Mouse (Mus musculus): ENCODE measurements at regions not wholly inside any gene's neighbourhood (a gene's known extent, or its start where the extent isn't known, plus 50 kb on each side); places are given as distances from the start of the nearest gene placed in this dataset.

DNA sequence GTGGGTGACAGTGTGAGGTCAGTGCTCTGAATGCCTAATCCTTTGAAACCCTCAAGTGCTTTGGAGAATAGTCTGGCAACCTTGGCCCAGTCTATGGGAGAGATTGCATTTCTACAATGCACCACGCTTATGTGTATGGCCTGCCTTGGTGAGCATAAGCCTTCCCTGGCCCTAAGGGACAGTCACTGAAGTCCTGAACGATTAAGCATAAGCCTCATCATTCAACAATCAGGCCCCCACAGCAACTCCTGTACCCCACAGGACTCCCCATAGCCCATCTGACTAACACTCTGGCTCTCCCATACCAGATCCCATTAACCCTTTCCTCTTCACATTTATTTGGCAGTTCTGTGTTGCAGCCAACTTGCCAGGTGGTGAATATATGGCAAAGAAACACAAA, 203.1 kb upstream of the Ano5 start:
- H3K27ac ChIP-seq, result no peak overlapping the region
- no peak overlapping the region for H3K9ac ChIP-seq
- WGBS, result 51% methylated on average over 2 of the region's 2 CpGs
- no peak for ATAC-seq (ENCODE audit: insufficient number of reproducible peaks, insufficient read depth, low FRiP score, low TSS enrichment)
- no peaks in the 10 kb centered on the region for H3K27me3 ChIP-seq
- no peak overlapping the region for H3K4me3 ChIP-seq
- no peak overlapping the region for H3K4me2 ChIP-seq (replicated peaks)
- no peaks in the 10 kb centered on the region for H3K4me1 ChIP-seq
- no peaks in the 10 kb centered on the region for H3K36me3 ChIP-seq
- no peaks in the 10 kb centered on the region for H3K9me3 ChIP-seq

- no peak overlapping the region for H3K27ac ChIP-seq
- no peak overlapping the region for H3K9ac ChIP-seq
- no peaks in the 10 kb centered on the region for H3K4me1 ChIP-seq
- WGBS, result 19% methylated on average over 3 of the region's 3 CpGs
- no peaks in the 10 kb centered on the region for H3K27me3 ChIP-seq
- ATAC-seq (ENCODE audit: insufficient number of reproducible peaks, insufficient read depth, low FRiP score, low TSS enrichment), result no peak
- H3K9me3 ChIP-seq, result no peaks in the 10 kb centered on the region
- H3K36me3 ChIP-seq, result no peaks in the 10 kb centered on the region
- no peak overlapping the region for H3K4me3 ChIP-seq
- H3K4me2 ChIP-seq (replicated peaks), result no peak overlapping the region
These were observed 200.6 kb upstream of the Ano5 start for GRCm38 (mm10) chr7:51310191-51310590.

GRCm38 (mm10) chr7:51339841-51340540, 170.8 kb upstream of the Ano5 start:
- 66% methylated on average over 7 of the region's 7 CpGs for WGBS
- Histone ChIP-seq H3K27me3 (no peaks in the 10 kb centered on the region), H3K36me3 (no peaks in the 10 kb centered on the region), H3K9me3 (no peaks in the 10 kb centered on the region), H3K9ac (no peak overlapping the region), H3K4me3 (no peak overlapping the region), H3K27ac (no peak overlapping the region), H3K4me2 (replicated peaks) (no peak overlapping the region), H3K4me1 (no peaks in the 10 kb centered on the region)
- ATAC-seq (ENCODE audit: insufficient number of reproducible peaks, insufficient read depth, low FRiP score, low TSS enrichment), result peak; percentile 69; the same call in 1 of the 2 replicates

GRCm38 (mm10) chr7:51347521-51347920, 163.3 kb upstream of the Ano5 start:
- H3K4me3 ChIP-seq, result no peak overlapping the region
- H3K4me2 ChIP-seq (replicated peaks), result no peak overlapping the region
- ATAC-seq (ENCODE audit: insufficient number of reproducible peaks, insufficient read depth, low FRiP score, low TSS enrichment), result no peak
- H3K4me1 ChIP-seq, result no peaks in the 10 kb centered on the region
- no peaks in the 10 kb centered on the region for H3K27me3 ChIP-seq
- no peak overlapping the region for H3K9ac ChIP-seq
- WGBS, result 88% methylated on average over 3 of the region's 3 CpGs
- no peaks in the 10 kb centered on the region for H3K9me3 ChIP-seq
- no peaks in the 10 kb centered on the region for H3K36me3 ChIP-seq
- no peak overlapping the region for H3K27ac ChIP-seq

GRCm38 (mm10) chr7:51360134-51360533, 150.7 kb upstream of the Ano5 start:
- no peaks in the 10 kb centered on the region for H3K36me3 ChIP-seq
- no peaks in the 10 kb centered on the region for H3K4me1 ChIP-seq
- ATAC-seq (ENCODE audit: insufficient number of reproducible peaks, insufficient read depth, low FRiP score, low TSS enrichment), result no peak
- H3K9ac ChIP-seq, result no peak overlapping the region
- H3K4me2 ChIP-seq (replicated peaks), result no peak overlapping the region
- H3K27ac ChIP-seq, result no peak overlapping the region
- no peaks in the 10 kb centered on the region for H3K27me3 ChIP-seq
- WGBS, result 73% methylated on average over 3 of the region's 3 CpGs
- no peaks in the 10 kb centered on the region for H3K9me3 ChIP-seq
- H3K4me3 ChIP-seq, result no peak overlapping the region

DNA sequence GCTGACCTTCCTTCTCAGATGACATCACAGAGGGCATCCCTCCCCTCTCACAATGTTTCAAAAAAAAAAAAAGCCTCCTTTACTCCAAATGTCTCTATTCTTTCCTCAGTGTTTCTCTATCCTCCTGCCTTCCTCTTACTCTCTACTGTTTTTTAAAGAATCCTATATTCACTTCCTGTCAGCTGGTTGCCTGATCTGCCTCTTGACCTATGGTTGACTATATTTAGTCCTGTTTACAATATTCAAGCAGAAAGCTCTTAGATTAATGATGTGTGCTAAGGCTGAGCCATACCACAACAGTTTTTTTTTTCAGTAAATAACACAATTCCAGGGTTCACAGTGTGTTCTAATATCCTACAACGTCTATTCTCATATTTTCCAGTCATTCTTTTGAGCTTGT, 133.2 kb upstream of the Ano5 start:
- Histone ChIP-seq H3K9me3 (no peaks in the 10 kb centered on the region), H3K9ac (no peak overlapping the region), H3K27ac (no peak overlapping the region), H3K36me3 (no peaks in the 10 kb centered on the region), H3K4me2 (replicated peaks) (no peak overlapping the region), H3K27me3 (no peaks in the 10 kb centered on the region), H3K4me1 (no peaks in the 10 kb centered on the region), H3K4me3 (no peak overlapping the region)
- WGBS, result 79% methylated on average over 1 of the region's 1 CpGs
- ATAC-seq (ENCODE audit: insufficient number of reproducible peaks, insufficient read depth, low FRiP score, low TSS enrichment), result no peak

All from embryonic facial prominence, embryonic 12.5 days (tissue).